Mouse (Mus musculus): ENCODE measurements around the gene Slc2a10. TPM values are rescaled to one million over a fixed set of nuclear protein-coding genes. Genes with fewer than 3 reads are reported as not detected.

Gene Slc2a10
- polyA plus RNA-seq, 1 experiment from 2014 or later: 2.8 TPM

DNA sequence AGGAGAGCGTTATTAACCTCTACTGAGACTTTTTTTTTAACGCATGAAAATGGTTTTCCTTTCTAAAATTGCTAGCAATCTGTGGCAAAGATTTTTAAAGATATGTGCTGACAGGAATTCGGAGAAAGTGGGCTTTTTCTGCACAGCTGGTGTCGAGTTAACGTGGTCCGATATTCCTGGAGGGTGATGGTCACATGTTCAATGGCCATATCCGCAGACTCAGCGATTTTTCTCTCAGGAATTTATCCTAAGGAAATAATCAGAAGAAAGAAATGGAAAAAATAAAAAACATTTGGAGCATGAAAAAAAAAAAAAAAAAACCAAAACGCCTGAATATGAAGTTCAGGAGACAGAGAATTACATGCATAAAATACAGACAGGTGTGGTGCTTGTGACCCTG, 64.2 kb downstream of the Slc2a10 start:
- H3K27ac ChIP-seq (replicated peaks; ENCODE audit: low read depth, low read length): no peak overlapping the region
- no peak for ATAC-seq (replicated peaks; ENCODE audit: insufficient number of reproducible peaks, low FRiP score, low TSS enrichment, low read depth)
- H3K4me2 ChIP-seq (ENCODE audit: low read depth, low read length): no peak overlapping the region
- DNase-seq (ENCODE audit: low spot score): no peak
- H3K27me3 ChIP-seq (ENCODE audit: control insufficient read depth, insufficient read depth, low read length): peaks cover 16% of the 10 kb centered on the region
- no peak overlapping the region for H3K9ac ChIP-seq (replicated peaks; ENCODE audit: low read length)
- H3K4me3 ChIP-seq (ENCODE audit: low read depth, low read length): no peak overlapping the region
- no peaks in the 10 kb centered on the region for H3K36me3 ChIP-seq (replicated peaks; ENCODE audit: control insufficient read depth, insufficient read depth, low read depth, low read length)
- no peaks in the 10 kb centered on the region for H3K9me3 ChIP-seq (replicated peaks; ENCODE audit: control insufficient read depth, low read length)
- H3K4me1 ChIP-seq (ENCODE audit: control insufficient read depth, insufficient read depth, low read length): peaks cover 4% of the 10 kb centered on the region; the same call in 1 of the 2 replicates
- WGBS: 60% methylated on average over 9 of the region's 9 CpGs

DNA sequence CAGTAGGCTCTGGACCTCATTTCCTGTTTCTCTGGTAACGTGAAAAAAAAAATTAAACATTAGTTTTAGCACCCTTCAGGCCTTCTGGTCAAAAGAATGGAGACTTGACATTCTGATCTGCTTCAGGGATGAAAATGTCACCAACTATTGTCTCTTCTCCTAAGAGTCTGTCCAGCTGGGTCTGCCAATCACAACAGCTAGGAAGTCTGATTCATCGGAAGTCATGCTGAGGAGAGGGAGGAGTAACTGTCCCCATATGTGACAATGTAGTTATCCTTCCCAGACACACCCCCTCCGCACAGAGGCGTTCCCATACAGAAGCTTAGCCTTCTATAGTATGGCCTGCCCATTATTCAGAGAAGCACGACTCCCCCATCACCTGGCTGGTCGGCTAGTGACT, 65.3 kb downstream of the Slc2a10 start:
- Histone ChIP-seq H3K4me1 (ENCODE audit: control insufficient read depth, insufficient read depth, low read length) (no peaks in the 10 kb centered on the region; the same call in 1 of the 2 replicates), H3K27ac (replicated peaks; ENCODE audit: low read depth, low read length) (no peak overlapping the region), H3K9me3 (replicated peaks; ENCODE audit: control insufficient read depth, low read length) (no peaks in the 10 kb centered on the region), H3K9ac (replicated peaks; ENCODE audit: low read length) (no peak overlapping the region), H3K36me3 (replicated peaks; ENCODE audit: control insufficient read depth, insufficient read depth, low read depth, low read length) (no peaks in the 10 kb centered on the region), H3K27me3 (ENCODE audit: control insufficient read depth, insufficient read depth, low read length) (peaks cover 7% of the 10 kb centered on the region), H3K4me3 (ENCODE audit: low read depth, low read length) (no peak overlapping the region), H3K4me2 (ENCODE audit: low read depth, low read length) (no peak overlapping the region)
- DNase-seq (ENCODE audit: low spot score) (no peak), ATAC-seq (replicated peaks; ENCODE audit: insufficient number of reproducible peaks, low FRiP score, low TSS enrichment, low read depth) (no peak)
- 56% methylated on average over 6 of the region's 6 CpGs for WGBS

Other genes starting within 250 kb of the Slc2a10 start
- 38.6 and 41.8 TPM in 2 replicates for gene Slc35c2, start 215.9 kb upstream of the Slc2a10 start, polyA plus RNA-seq (2014; fragmentation: Nextera tagmentation; extraction: Ambion mirVana)
- 85.9 and 92.9 TPM in 2 replicates for gene Elmo2, start 177.3 kb upstream of the Slc2a10 start, polyA plus RNA-seq (2014; fragmentation: Nextera tagmentation; extraction: Ambion mirVana)
- 2.7 and 4.9 TPM in 2 replicates for gene Zfp663, start 135.1 kb upstream of the Slc2a10 start, polyA plus RNA-seq (2014; fragmentation: Nextera tagmentation; extraction: Ambion mirVana)
- 19.9 and 22.0 TPM in 2 replicates for gene Zfp334, start 115.5 kb upstream of the Slc2a10 start, polyA plus RNA-seq (2014; fragmentation: Nextera tagmentation; extraction: Ambion mirVana)
- gene Ocstamp, start 103.4 kb upstream of the Slc2a10 start, polyA plus RNA-seq (2014; fragmentation: Nextera tagmentation; extraction: Ambion mirVana): 0.13 and 0.29 TPM in 2 replicates
- 0.27 and 0.43 TPM in 2 replicates for gene Slc13a3, start 30.6 kb upstream of the Slc2a10 start, polyA plus RNA-seq (2014; fragmentation: Nextera tagmentation; extraction: Ambion mirVana)
- 47.0 and 54.3 TPM in 2 replicates for gene Trp53rka, start 10.5 kb upstream of the Slc2a10 start, polyA plus RNA-seq (2014; fragmentation: Nextera tagmentation; extraction: Ambion mirVana)
- gene Eya2, start 91.2 kb downstream of the Slc2a10 start, polyA plus RNA-seq (2014; fragmentation: Nextera tagmentation; extraction: Ambion mirVana): 27.2 and 32.0 TPM in 2 replicates

Measured in embryonic facial prominence, embryonic 11.5 days (tissue).